Mouse (Mus musculus) intestine, postnatal 0 days (tissue): ENCODE data around the gene Nat8f4. TPM values are rescaled to one million over a fixed set of nuclear protein-coding genes. Genes with fewer than 3 reads are reported as not detected.

Source experiments
- ATAC-seq: fragments of 200-750 bp; cut with Nextera tagmentation; 2 replicates; pipeline ENCODE4 v1.8.0; 2017; ENCODE audit warnings: mild to moderate bottlenecking, moderate TSS enrichment, moderate library complexity
- H3K27ac ChIP-seq: fragments of 300-500 bp; sonication (generic); 2 replicates; pipeline ENCODE4 v1.5.1; 2014; ENCODE audit warnings: mild to moderate bottlenecking, low read depth, low read length, moderate library complexity
- H3K27me3 ChIP-seq: fragments of 300-500 bp; sonication (generic); replicated peaks from 2 replicates; pipeline ENCODE4 v1.6.1; 2014; ENCODE audit warnings: low read length, mixed read lengths; ENCODE audit not compliant: control insufficient read depth, insufficient read depth
- H3K36me3 ChIP-seq: fragments of 300-500 bp; sonication (generic); 2 replicates; pipeline ENCODE4 v1.6.1; 2014; ENCODE audit warnings: mild to moderate bottlenecking, moderate library complexity; ENCODE audit not compliant: control insufficient read depth, insufficient read depth
- H3K4me1 ChIP-seq: fragments of 300-500 bp; sonication (generic); replicated peaks from 2 replicates; pipeline ENCODE4 v1.6.1; 2014; ENCODE audit warnings: antibody characterized with exemption, low read length, mixed read lengths; ENCODE audit not compliant: control insufficient read depth, insufficient read depth
- H3K4me2 ChIP-seq: fragments of 300-500 bp; sonication (generic); replicated peaks from 2 replicates; pipeline ENCODE4 v1.6.1; 2014; ENCODE audit warnings: low read depth, mild to moderate bottlenecking, moderate library complexity
- H3K4me3 ChIP-seq: fragments of 300-500 bp; sonication (generic); 2 replicates; pipeline ENCODE4 v1.5.1; 2014; ENCODE audit warnings: low read depth, low read length
- H3K9ac ChIP-seq: fragments of 300-500 bp; sonication (generic); 2 replicates; pipeline ENCODE4 v1.6.1; 2014; ENCODE audit warnings: mild to moderate bottlenecking, low read depth, low read length
- H3K9me3 ChIP-seq: fragments of 300-500 bp; sonication (generic); 2 replicates; pipeline ENCODE4 v1.6.1; 2016; ENCODE audit warnings: mixed run types; ENCODE audit not compliant: control insufficient read depth
- CTCF ChIP-seq: sonication (generic); IDR thresholded peaks from 2 replicates; pipeline ENCODE4 v1.5.1; 2016; ENCODE audit warnings: low read depth, mild to moderate bottlenecking, control low read depth, antibody characterized with exemption, moderate library complexity
- WGBS: fragments of 180-500 bp; shearing (Covaris S2); extraction: QIAGEN DNeasy Blood & Tissue Kit; methylation state at CpG from one replicate; pipeline ENCODE4 v1.1.7; 2014; 5-methylcytosine and 5-hydroxymethylcytosine counted together
- polyA plus RNA-seq: library from polyadenylated mRNA; unstranded; fragments of >200 nt; fragmentation: Nextera tagmentation; extraction: Ambion mirVana; gene quantifications from 2 replicates; pipeline ENCODE4 v1.2.1, GENCODE M21; 2015

Gene Nat8f4
- polyA plus RNA-seq, 1 experiment from 2014 or later, result 41.4 TPM

- Histone ChIP-seq H3K9me3 (no peaks in the 10 kb centered on the region), H3K4me1 (no peaks in the 10 kb centered on the region), H3K4me3 (no peak overlapping the region), H3K36me3 (no peaks in the 10 kb centered on the region), H3K27me3 (no peaks in the 10 kb centered on the region), H3K4me2 (no peak overlapping the region), H3K27ac (no peak overlapping the region), H3K9ac (no peak overlapping the region)
- TF ChIP-seq CTCF, result no peak
- ATAC-seq, result no peak
- WGBS, result 66% methylated on average over 3 of the region's 3 CpGs
Observed at GRCm38 (mm10) chr6:85862565-85862964, 42.1 kb downstream of the Nat8f4 start.

DNA sequence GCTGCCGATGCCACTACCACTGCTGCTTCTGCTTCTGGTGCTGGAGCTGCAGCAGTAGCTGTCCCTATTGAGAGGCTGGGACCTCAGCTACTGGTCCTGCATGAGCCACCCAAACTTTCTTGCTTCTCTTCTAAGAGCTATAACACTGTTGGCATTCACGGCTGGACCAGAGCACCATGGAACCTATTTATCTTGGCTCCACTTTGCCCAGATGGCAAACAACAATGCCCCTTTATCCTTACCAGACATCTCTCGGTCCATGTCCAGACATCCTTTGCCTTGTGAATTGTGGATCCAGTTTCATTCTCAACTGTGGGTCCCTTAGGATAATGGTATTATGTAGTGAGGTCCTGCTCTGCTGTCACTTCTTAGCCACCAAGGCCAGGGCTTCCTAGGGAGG, 43.4 kb downstream of the Nat8f4 start:
- TF ChIP-seq CTCF, result no peak
- Histone ChIP-seq H3K27me3 (no peaks in the 10 kb centered on the region), H3K9ac (no peak overlapping the region), H3K9me3 (no peaks in the 10 kb centered on the region), H3K27ac (no peak overlapping the region), H3K4me3 (no peak overlapping the region), H3K4me1 (no peaks in the 10 kb centered on the region), H3K4me2 (no peak overlapping the region), H3K36me3 (no peaks in the 10 kb centered on the region)
- ATAC-seq, result no peak
- 86% methylated on average over 3 of the region's 3 CpGs for WGBS

- 86% methylated on average over 1 of the region's 1 CpGs for WGBS
- Histone ChIP-seq H3K9me3 (no peaks in the 10 kb centered on the region), H3K27ac (no peak overlapping the region), H3K4me1 (no peaks in the 10 kb centered on the region), H3K27me3 (no peaks in the 10 kb centered on the region), H3K4me2 (no peak overlapping the region), H3K9ac (no peak overlapping the region), H3K36me3 (no peaks in the 10 kb centered on the region), H3K4me3 (no peak overlapping the region)
- no peak for ATAC-seq
- no peak for TF ChIP-seq CTCF
Observed at GRCm38 (mm10) chr6:85856194-85856678, 48.4 kb downstream of the Nat8f4 start.

GRCm38 (mm10) chr6:85853481-85853880, 51.2 kb downstream of the Nat8f4 start:
- H3K9me3 ChIP-seq, result no peaks in the 10 kb centered on the region
- no peak for ATAC-seq
- H3K36me3 ChIP-seq, result no peaks in the 10 kb centered on the region
- H3K4me2 ChIP-seq, result no peak overlapping the region
- no peaks in the 10 kb centered on the region for H3K4me1 ChIP-seq
- no peak overlapping the region for H3K27ac ChIP-seq
- no peak for TF ChIP-seq CTCF
- no peaks in the 10 kb centered on the region for H3K27me3 ChIP-seq
- no peak overlapping the region for H3K4me3 ChIP-seq
- H3K9ac ChIP-seq, result no peak overlapping the region
- WGBS, result 45% methylated on average over 3 of the region's 3 CpGs

DNA sequence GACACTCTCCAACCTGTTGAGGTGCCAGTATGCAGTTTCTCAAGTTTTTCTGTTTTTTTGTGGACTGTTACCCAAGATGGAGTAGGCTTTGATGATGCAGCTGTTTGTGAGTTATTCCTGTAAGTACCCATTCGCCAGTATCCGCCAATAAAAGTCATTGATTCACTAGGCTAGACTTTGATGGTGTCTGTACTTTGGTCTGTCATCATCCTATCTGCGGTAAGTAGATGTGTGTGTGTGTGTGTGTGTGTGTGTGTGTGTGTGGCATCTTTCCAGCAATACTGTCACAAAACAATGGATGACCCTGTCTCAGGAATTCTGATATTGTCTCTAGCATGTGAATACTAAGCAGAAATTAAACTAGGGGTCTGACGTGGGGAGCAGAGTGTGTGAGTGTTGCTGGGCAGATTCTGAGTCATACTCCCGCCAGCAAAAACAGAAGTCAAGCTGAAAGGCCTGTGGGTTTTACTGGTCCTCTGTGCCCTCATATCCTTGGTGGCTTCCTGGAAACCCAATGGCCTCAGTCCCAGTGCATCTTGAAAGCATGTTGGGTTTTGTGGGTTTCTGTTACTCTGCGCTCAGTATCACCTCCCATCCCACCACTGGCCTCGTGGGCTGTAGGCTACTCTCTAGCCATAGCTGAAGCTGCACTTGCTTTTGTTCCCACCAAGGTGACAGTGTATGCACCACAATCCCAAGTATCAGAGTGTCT, 53.5 kb downstream of the Nat8f4 start:
- no peak for TF ChIP-seq CTCF
- Histone ChIP-seq H3K4me3 (no peak overlapping the region), H3K27ac (no peak overlapping the region), H3K4me2 (no peak overlapping the region), H3K4me1 (no peaks in the 10 kb centered on the region), H3K36me3 (no peaks in the 10 kb centered on the region), H3K9me3 (no peaks in the 10 kb centered on the region), H3K27me3 (no peaks in the 10 kb centered on the region), H3K9ac (no peak overlapping the region)
- 67% methylated on average over 7 of the region's 7 CpGs for WGBS
- ATAC-seq, result peak; percentile 78

GRCm38 (mm10) chr6:85849240-85849639, 55.4 kb downstream of the Nat8f4 start:
- H3K27ac ChIP-seq, result no peak overlapping the region
- no peaks in the 10 kb centered on the region for H3K9me3 ChIP-seq
- ATAC-seq, result no peak
- H3K27me3 ChIP-seq, result no peaks in the 10 kb centered on the region
- H3K9ac ChIP-seq, result no peak overlapping the region
- TF ChIP-seq CTCF, result no peak
- 16% methylated on average over 2 of the region's 2 CpGs for WGBS
- H3K4me1 ChIP-seq, result no peaks in the 10 kb centered on the region
- no peaks in the 10 kb centered on the region for H3K36me3 ChIP-seq
- no peak overlapping the region for H3K4me3 ChIP-seq
- H3K4me2 ChIP-seq, result no peak overlapping the region

Other genes with a start within 250 kb of the Nat8f4 start
- gene Nat8f7, start 191.7 kb downstream of the Nat8f4 start, polyA plus RNA-seq, result 0.38 and 0.40 TPM in 2 replicates
- gene Nat8f3, start 139.1 kb downstream of the Nat8f4 start, polyA plus RNA-seq, result 0.14 TPM in 1 of 2 replicates, not detected in the other
- 0.18 TPM in 1 of 2 replicates, not detected in the other for gene Nat8f6, start 83.9 kb downstream of the Nat8f4 start, polyA plus RNA-seq
- 7.7 and 10.7 TPM in 2 replicates for gene Nat8f5, start 83.9 kb downstream of the Nat8f4 start, polyA plus RNA-seq
- 50.2 and 51.8 TPM in 2 replicates for gene Nat8, start 72.8 kb downstream of the Nat8f4 start, polyA plus RNA-seq
- 0.16 and 0.38 TPM in 2 replicates for gene Nat8f2, start 35.7 kb downstream of the Nat8f4 start, polyA plus RNA-seq
- 61.3 and 65.1 TPM in 2 replicates for gene Tprkb, start 7.0 kb upstream of the Nat8f4 start, polyA plus RNA-seq
- gene Nat8f1, start 10.8 kb upstream of the Nat8f4 start, polyA plus RNA-seq, result 18.1 and 19.0 TPM in 2 replicates
- 37.1 and 39.9 TPM in 2 replicates for gene Dusp11, start 56.8 kb upstream of the Nat8f4 start, polyA plus RNA-seq
- not detected in 2 replicates for gene Figla, start 111.3 kb upstream of the Nat8f4 start, polyA plus RNA-seq
- gene Add2, start 123.8 kb upstream of the Nat8f4 start, polyA plus RNA-seq, result 2.0 and 2.1 TPM in 2 replicates